Mouse (Mus musculus) adrenal gland, adult 8-10 months (tissue): ENCODE measurements around the gene Arhgef17. TPM values are rescaled to one million over a fixed set of nuclear protein-coding genes. Genes with fewer than 3 reads are reported as not detected.

ENCODE experiments used
- DNase-seq: peaks from one replicate; pipeline ENCODE4 v3.0.0; 2022
- total RNA-seq, 4 experiments: library from RNA; stranded (reverse); gene quantifications; 2 replicates each; pipeline ENCODE4 v1.2.4; 2022

The Arhgef17 gene
- total RNA-seq, 4 experiments from 2014 or later, result 95.8 to 118 (median 108) TPM

DNA sequence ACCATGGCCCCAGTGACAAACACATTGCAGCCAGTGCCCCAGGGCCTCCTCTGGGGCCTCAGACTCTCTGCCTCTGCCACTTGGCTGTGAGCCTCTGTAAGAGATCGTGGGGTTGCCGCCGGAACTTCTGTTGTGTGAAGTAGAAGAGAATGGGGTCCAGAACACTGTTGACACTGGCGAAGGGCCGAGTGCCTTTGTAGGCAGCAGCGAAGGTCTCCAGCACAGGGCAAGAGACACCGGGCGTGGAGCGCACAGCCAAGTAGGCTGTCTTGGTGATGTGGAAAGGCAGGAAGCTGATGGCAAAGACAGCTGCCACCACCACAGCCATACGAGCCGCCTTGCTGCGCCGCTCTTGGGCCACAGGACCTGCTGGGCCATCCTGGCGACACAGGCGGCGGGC is 6.2 kb upstream of the Arhgef17 start:
- DNase-seq, result no peak

DNA sequence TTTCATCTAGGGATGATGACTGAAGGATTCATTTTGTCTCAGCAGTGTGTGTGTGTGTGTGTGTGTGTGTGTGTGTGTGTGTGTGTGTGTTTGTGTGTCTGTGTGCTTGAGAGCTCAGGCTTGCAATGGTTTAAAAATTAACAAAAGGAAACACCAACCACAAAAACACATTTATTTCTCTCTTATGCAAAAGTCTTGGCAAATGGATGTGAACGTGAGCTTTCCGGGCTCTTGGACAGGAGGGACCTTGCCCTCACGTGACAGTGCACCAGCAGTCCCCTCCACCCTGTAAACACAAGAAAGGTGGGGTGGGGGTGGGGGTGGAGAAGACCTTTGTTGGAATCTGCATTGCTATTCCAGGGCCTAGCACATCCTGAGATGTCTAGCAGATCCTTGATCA is 5.6 kb upstream of the Arhgef17 start:
- no peak for DNase-seq

DNA sequence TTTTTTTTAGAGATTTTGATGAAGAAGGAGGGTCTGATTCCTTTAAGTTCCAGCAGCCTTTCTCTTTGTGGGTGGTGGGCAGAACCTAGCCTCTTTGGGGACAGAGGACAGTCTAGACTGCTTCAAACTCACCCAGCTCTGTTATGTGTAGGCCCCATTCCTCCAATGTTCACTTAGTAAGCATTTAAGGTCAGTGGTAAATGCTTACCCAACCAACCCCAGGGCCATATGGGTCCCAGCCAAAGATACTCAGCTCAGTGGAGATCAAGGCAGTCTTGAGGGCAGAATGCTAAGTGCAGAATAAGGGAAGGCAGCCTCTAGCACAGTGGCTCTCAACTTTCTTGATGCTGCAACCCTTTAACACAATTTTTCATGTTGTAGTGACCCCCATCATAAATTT is 1.6 kb upstream of the Arhgef17 start:
- no peak for DNase-seq

DNA sequence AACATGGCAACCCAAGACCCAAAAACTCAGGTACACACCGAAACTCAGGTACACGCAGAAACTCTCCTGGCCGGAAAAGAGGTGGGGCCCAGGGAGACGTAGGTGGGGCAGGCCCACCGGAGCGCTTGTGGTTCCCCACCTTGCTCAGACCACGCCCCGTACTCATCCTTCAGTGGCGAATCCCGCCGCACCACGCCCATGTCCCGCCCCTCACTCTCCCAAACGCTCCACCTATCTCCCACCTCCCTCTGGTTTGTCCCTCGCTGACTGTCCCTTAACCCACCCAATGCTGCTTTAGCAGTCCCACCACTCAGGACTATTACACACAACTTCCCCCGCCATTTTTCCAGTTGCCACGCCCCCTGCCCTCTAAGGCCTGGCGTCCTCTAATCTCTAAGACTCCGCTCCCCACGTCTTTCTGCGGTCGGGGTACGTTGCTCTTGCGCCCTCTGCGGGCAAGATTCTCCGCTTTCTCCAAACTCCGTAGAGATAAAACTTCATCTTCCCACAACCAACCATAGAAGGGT is 637 bp upstream of the Arhgef17 start:
- peak; percentile 84 for DNase-seq

DNA sequence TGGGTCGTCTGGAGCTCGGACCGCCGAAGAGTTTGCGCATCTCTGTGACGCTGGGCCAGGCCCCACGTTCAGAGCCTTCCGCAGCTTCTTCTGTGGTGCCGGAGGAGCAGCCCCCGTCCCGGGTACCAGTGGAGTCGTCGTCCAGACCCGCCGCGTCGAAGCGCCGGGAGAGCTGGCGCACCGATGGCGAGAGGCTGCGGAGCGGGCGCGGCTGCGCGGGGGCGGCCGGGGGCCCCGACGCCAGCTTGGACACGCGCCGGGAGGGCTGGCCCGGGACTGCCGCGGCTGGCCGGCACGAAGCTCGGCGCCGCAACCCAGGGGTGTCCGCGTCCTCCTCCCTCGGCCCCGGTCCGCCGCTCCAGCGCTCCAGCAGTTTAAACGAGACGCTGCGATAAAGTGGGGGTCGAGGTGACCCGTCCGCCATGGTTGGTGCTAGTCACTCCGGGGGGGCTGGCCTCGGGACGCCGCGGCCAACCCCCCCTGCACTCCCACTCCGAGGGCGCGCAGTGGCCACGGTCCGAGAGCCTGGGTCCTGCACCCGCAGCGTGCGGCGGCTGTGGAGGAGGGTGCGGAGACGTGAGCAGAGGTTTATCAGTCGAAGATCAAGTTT is 486 bp downstream of the Arhgef17 start:
- no peak for DNase-seq

DNA sequence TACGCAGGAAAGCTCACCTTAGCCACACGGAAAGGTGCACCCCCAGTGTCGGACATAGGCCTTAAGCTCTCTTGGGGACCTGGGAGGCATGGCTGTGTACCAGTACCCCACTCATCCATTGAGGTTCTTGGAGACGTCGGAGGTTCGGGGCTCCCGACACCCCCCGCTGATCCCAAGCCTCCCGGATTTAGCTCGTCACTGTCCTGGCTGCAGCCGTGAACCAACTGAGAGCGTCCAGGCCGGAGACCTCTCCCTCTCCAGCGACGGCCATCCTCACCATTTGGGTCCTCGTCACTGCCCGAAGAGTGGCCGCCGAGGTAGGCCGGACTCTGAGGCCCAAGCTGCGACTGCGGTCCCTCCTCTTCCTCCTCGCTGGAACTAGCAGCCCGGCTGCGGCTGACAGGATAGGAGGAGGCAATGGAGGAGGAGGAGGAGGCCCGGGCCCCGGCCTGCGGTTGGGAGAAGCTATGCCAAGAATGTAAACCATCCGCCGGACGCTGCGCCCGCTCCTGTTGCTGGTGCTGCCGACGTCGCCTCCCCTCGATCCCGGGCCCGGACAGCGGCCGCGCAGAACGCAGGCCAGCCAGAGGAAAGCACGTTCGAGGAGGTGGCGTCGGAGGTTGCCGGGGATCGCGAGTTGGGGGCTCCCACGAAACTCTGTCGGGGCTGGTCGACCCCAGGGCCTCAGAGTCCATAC is 1.1 kb downstream of the Arhgef17 start:
- no peak for DNase-seq

DNA sequence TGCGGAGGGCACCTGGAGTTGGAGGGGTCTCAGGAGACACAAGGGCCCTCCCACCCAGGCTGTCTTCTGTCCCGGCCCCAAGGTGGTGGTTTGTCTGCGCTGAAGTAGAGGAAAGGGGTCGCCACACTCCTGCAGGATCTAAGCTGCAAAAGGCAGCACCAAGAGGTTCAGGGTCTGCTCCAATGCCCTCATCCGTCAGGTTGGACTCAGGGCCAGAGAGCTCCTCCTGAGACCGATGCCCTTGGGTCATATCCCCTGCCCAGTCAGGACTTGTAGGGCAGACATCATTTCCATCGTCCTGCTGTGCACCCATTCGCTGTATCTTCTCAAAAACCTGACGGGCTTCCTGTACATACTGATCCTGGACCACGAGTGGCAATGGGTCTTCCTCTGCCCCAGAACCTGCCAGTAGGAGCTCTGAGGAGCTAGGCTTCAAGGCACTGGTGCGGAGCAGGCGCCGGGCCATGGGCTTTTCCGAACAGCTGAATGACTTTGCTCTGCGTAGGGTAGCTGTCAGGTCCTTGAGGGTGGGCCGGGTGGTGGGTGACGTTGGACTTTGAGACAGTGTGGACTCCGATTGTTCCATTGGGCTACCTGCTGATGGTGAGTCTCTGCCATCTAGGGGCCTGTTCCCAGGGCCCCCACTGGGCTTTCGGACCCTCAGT is 2.1 kb downstream of the Arhgef17 start:
- no peak for DNase-seq

DNA sequence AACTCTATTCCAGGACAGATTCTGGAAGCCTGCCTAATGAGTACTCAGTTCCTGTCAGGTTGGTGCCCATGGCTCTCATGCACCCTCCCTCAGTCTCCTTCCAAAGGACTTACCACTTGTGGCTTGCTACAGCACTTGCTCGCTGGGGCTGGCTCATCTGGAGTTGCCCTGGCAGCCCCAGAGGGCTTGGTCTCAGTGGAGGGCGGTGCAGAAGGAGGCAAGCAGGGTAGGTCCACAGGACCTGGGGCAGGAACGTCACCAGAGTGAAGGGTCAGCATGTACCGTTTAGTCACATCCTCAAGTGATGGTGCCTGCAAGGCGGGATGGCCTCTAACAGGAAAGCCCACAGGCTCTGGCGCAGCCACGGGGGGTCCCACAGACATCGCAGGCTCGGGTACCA is 3.5 kb downstream of the Arhgef17 start:
- no peak for DNase-seq

DNA sequence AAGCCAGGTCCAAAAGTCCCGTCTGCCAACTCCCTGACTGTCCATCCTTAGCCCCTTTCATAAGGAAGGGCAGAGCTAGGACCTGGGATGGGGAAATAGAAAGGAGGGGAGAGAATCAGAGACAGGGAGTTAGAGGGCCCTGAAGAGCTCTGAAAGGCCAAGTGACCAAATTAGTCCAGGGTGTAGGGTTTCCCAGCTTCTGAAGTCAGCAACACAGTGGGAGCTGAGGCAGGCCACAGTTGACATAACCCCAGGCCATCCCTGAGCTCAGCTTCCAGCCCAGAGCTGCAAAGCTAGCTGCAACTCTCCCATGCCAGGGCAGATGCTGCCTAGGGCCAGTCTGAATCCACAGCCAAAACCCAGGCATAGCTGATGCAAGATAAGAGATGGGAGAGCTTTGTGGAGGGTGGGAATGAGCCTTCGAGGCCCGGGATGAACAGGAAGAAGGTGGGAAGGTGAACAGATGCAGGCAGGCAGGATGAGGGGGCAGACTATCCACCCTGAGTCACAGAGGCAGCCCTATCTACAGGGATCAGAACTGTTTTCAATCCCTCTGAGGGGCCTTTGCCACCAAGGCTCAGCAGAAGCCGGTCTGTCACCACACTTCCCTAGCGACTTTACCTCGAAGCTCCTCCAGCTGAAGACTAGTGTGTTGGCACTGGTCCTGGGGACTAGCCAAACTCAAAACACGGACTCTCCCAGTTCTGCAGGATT is 4.5 kb downstream of the Arhgef17 start:
- no peak for DNase-seq

DNA sequence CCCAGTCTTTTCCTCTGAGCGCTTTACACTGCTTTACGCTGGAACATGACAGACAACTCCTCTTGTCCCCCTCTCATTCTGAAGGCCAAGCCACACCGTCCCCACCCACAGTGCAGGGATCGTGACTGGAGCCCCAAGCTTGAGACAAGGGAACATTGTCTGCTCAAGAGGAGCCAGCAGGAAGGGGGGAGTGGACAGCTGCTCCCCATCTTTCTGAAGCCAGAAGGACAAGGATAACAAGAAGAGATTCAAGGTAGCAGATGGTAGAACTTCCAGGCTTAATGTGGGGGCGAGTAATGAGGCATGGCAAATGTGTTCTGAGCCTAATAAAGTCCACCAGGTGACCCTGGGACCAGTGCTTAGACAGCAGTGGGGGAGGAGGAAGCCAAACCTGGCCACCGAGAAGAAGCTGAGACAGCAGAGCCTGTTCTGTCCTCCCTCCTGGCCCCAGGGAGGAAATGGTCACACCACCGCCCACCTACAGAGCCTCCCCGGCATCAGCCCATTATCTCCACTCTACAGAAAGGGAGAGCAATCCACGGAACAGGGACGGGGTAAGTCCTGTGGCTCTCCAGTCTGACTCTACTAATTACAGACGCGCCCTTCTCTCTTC is 5.5 kb downstream of the Arhgef17 start:
- no peak for DNase-seq

DNA sequence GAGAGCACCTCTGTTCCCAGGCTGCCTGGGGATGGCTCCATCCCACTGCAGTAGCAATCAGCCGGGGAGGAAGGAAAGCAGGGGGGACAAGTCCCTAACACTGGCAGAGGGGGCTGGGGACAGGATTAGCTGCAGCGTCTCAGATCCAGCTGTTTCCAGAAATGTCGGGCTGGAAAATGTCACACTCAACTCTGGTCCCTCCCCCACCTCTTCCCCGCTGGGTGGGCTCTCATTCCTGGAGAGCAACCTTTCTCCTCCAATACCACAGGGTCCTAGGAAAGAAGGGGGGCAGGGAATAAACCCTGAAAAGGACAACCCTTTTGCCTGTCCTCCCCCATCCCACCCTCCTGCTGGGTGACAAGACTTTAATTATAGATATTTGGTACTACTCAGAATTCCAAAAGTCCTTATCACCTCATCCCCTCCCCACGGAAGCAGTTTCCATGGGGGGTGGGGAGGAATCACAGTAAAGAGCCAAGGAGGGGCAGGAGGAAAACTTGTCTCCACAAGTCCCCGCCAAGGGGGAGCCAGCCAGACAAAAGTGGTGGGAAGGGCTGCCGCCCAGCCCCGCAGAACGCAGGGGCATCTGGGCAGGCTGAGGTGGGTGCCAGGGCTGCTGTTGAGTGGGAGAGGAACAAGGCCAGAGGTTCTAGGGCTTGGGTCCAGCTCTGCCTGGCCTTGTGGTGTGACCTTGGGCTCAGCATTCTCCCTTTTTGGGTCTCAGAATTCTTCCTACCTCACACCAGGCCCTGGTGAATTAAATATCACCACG is 7.0 kb downstream of the Arhgef17 start:
- no peak for DNase-seq

DNA sequence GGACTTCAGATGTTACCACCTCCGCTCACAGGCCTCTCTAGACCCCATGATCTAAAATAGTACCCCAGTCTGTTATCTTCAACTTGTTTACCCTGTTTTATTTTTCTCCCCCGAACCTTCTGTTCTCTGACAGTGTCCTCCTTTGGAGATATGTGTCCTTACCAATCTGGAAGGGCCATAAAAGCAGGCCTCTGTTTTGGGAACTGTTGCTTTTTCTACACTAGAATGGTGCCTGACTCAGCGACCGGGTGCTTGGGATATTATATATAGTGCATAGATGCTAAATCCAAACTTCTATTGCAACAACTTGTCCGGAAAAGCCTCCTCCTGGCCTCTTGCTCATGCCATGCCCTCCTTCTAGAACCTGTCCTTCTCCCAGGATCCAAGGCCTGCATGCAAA is 7.7 kb downstream of the Arhgef17 start:
- DNase-seq, result no peak

DNA sequence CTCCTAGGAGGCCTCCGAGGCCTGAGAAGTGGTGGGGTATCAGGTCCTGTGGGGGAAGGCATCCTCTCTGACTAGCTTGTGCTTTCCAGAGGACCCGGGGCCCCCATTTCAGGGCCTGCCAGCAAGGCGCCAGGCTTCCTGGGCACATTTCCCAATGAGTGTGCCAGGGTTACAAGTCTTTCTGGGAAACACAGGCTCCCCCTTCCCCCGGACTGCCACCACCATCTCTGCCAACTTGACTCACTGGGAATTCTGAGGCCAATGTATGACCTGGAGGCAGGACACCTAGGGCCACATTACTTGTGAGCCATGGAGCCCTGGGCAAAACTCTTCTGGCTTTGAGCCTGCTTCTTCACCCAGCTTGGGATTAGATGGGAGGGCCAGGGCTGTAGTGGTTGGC is 9.0 kb downstream of the Arhgef17 start:
- no peak for DNase-seq

DNA sequence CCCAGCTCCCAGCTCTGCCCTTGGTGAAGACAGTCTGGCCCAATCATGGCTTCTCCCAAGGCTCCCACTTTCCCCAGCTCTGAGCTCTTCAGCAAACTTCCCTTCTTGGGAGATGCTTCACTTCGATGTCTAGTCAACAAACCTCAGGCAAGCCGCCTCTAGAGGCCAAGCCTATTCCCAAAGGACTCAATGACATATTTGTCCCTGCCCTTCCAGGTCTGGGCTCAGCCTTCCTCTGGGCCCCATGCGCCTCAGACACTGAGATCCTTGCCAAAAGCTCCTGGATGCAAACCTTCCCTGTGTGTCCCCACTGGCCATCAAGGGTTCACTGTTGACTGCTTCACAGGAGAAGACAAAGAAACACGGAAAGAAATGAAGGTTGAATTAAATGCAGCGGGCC is 10.6 kb downstream of the Arhgef17 start:
- no peak for DNase-seq

DNA sequence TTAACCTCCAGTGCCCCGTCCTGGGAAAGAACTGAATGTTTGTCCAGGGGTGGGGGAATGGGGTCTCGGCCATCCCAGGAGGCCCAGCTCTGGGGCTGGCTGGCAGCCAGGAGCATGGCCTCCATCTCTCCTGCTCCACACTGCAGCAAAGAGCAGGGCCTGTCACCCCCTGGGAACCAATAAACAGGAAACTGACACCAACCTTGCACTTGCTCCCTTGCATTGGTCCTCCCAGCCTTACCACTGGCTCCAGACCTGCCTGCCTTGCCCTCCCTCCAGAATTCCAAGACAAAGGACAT is 12.1 kb downstream of the Arhgef17 start:
- no peak for DNase-seq

DNA sequence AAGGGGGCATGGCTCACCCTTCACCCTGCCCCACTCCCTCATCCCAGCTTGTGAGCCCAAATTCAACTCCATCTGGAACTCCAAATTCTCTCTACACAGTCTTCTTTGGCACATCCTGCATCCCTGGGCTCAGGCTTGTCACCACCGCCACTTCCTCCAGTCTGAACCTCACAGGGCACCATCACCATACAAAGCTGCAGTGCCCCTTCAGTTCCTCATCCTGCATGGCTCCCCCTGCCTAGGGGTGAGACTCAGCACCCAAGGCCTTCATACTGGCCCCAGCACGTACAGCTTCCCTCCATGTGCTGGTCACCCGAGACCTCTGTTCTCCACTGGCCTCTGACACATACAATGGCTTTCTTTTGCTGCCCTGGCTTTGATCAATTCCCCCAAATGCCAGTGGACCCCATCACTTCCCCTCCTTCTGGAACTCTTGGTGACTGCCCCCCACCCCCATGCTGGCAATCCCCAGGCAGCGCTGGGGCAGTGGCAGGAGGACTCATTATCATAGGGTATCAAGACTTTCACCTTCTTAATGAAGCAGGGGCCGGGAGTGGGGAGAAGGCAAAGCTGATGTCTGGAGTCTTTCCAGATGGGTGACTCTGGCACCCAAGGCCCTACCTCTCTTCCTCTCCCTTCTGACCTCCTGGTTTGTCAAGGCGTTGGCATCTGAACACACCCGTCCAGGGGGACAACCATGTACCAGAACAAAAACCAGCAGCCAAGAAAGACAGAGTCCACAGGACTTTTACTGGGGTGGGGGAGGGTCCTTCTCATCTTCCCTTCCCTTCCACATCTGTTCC is 12.7 kb downstream of the Arhgef17 start:
- DNase-seq, result no peak

DNA sequence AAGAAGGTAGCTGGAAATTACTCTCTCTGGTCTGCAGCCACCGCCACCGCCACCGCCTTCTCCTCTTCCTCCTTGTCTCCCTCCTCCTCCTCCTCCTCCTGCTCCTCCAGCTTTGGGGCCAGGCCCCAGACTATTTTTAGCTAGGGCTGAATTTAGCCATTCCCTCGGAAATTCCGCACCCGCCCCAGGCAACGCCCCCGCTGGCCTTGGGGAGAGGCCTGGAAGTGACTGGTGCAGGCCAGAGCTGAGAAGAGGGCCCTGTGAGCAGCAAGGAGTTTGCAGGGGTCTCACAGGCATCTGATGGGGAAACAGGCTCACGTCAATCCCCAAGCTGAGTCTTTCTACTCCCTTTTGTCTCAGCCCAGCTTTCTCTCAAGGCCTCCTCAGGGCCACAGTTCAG is 13.7 kb downstream of the Arhgef17 start:
- DNase-seq, result peak; percentile 70

DNA sequence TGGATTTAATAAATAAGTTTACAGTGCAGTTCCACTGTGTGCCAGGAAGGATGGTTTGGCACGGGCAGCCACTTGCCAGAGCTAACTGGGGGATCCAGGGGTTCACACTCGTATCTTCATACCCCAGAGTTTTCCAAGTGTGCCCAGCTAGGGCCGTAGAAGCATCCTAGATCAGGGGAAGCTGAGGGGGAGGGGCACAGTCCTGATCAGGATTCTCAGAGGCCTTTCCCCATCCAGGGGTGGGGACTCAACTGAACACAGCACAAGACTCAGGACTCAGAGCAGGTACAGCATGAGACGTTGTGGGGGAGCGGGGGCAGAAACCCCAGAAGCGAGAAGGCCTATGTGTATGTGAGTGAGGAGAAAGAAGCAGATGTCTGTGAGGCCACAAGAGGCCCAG is 14.2 kb downstream of the Arhgef17 start:
- no peak for DNase-seq

DNA sequence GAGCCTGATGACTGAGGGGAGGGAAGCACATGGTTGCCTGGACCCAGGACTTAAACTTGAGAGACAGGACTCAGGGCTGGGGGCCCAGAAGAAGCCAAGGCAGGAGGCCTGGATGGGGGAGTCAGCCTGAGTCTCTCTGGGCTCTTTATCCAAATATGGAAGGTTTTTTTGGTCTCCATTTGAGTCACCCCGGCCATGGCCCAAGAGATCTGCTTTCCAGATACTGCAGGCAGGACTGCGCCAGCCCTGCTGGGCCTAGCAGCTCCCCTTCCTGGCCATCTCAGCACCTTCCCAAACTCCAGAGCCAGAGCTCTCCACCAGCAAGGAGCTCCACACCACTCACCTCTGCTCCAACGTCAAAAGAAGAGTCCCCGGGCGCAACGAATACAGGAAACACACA is 15.4 kb downstream of the Arhgef17 start:
- no peak for DNase-seq

DNA sequence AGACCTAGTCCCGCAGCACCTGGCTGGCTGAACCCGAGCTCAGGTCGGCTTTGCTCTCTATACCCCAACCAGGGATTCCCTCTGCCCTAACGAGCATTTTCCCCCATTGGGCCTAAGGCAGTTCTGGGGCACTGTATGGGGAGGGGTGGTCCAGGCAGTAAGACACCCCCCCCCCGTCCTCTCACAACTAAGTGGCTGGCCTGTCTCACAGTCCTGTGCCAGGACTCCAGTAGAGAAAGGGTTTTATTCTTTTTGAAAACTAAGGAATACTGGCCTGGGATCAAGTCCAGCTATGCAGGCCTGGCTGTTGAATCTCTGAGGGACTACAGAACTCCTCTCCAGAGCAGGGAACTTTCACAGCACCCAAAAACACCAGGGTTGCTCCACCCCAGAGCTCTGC is 16.7 kb downstream of the Arhgef17 start:
- DNase-seq, result no peak

DNA sequence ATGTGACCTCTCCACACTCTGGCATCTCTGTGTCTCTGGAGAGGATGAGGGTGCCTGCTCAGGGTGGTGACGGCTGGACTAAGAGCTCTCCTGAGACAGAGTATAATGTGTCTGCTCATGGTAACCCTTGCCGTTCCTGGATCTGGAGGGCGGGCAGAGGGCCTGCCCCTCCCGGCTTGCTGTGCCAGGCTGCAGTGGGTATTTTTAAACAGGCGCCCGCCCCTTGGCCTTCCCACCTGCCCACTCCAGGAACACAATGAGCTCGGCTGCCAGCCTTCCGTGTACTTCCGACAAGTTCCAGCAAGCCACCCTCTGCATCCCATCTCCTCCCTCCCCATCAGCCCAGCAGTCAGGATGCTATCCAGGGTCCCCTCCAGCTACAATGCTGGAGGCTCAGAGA is 20.1 kb downstream of the Arhgef17 start:
- DNase-seq, result no peak
